Mouse (Mus musculus) gastrocnemius, postnatal 14 days (tissue): Measurements from ENCODE around the gene Lrrc4. TPM values are rescaled to one million over a fixed set of nuclear protein-coding genes. Genes with fewer than 3 reads are reported as not detected.
A peak's percentile ranks its signal among the peaks of the same experiment; 100 is the strongest.

ENCODE experiments used
- DNase-seq: peaks from one replicate; pipeline ENCODE4 v3.0.0; 2021; ENCODE audit warnings: mixed read lengths
- intact Hi-C: fragments of 180-260 bp; cut with DNase I; formaldehyde crosslinking; loops from one replicate; pipeline ENCODE4 v1.15.1; 2025; ENCODE audit warnings: low total_unique reads
- long read RNA-seq, 2 experiments: library from polyadenylated mRNA; stranded (forward); transcript quantifications; one replicate each; pipeline ENCODE4 v2.0.0; 2021
- total RNA-seq, 2 experiments: library from RNA; stranded (reverse); gene quantifications; 2 replicates each; pipeline ENCODE4 v1.2.3; 2021

Lrrc4 gene
- total RNA-seq = under 1 TPM; 0.64 to 0.68 TPM
- long read RNA-seq, experiment 1, partial matches to known transcripts = 0 of 1 reads
- long read RNA-seq, experiment 1, other reads (novel, unspliced or antisense) = 1 of 1 reads
- long read RNA-seq, experiment 2, partial matches to known transcripts = 0 of 4 reads
- long read RNA-seq, experiment 2, other reads (novel, unspliced or antisense) = 3 of 4 reads

GRCm38 (mm10) chr6:28831011-28831853 is at the start of gene Lrrc4:
Lrrc4 (minus strand) TSS chr6:28831747.
- no peak for DNase-seq
- intact Hi-C loops = no loop called here

DNA sequence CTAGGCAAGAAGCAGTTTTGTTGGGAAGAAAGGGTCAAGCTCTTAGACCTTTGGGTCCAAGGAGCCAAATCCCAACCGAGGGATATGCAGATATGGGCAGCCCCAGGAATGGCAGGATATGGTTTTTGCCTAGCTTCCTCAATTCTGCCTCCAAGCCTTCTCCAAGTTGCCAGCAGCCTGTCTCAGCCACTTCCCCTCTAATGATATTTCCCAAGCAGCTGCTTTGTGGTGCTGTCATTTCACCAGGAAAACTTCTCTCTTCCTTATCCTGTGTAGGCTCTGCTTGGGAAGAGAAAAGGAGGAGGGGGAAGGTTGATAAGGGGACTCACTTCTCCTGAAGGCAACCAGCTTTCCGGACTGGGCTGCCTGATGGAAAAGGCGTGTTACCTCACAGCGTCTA is 49.4 kb upstream of the Lrrc4 start:
- DNase-seq = no peak
- intact Hi-C loops = no loop called here

GRCm38 (mm10) chr6:28879315-28879714 is 47.8 kb upstream of the Lrrc4 start:
- intact Hi-C loops = no loop called here
- DNase-seq = no peak

- intact Hi-C loops = no loop called here
Observed at GRCm38 (mm10) chr6:28877945-28878666, 46.6 kb upstream of the Lrrc4 start.

GRCm38 (mm10) chr6:28876492-28876891 is 44.9 kb upstream of the Lrrc4 start:
- intact Hi-C loops = no loop called here
- no peak for DNase-seq

More at GRCm38 (mm10) chr6:28877945-28878666, 46.6 kb upstream of the Lrrc4 start:
- DNase-seq = no peak

DNA sequence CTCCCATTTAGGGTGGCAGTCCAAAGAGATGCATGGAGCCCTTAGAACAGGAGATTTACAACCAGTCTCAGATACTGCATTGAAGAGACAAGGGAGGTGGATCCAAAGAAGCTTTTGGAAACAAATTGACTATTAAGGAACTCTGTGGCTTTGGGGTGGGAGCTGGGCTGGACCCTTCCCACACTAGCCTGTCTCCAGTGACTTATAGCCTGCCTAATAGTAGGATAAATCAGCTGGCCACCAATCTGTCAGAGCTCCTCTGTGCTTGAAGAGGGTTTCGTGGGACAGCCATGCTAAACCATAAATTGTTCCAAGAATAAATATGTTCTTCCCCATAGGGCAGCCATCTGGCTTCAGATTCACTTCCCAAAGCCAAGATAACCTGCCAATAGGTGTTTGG is 43.8 kb upstream of the Lrrc4 start:
- no peak for DNase-seq
- intact Hi-C loops = no loop called here

DNA sequence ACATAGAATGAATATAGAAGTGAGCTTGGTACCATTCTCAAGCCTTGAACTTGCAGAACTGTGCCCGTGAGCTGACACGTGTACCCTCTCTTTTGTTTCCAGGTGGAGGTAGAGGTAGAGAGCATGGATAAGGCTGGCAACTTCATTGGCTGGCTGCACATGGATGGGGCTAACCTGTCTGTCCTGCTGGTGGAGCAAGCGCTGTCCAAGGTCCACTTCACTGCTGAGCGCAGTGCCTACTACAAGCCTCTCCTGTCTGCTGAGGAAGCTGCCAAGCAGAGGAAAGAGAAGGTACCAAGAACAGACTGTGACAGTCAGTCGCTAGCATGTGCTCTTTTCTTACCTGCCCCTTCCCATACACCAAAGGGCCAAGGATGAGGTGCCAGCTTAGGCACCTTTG is 43.2 kb upstream of the Lrrc4 start:
- DNase-seq = no peak
- intact Hi-C loops = no loop called here

DNA sequence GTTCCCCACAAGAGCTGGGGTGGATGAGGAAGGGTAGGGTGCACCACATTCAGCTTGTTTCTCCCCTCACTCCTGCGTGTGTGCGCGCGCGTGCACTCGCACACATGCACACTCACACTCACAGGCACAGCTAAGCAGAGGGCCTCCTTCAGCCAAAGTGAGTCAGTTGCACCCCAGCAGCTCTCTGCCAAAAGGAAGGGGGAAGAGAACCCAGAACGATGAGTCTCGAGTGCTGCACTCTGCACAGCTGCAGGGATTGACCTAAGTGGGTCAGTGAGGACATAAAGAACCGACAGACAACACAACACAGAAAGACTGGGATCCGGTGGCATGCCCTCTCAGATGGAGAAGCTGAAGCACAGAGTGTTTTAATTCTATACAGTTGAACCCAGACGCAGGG is 42.5 kb upstream of the Lrrc4 start:
- DNase-seq = no peak
- intact Hi-C loops = no loop called here

GRCm38 (mm10) chr6:28872421-28872795 is 40.9 kb upstream of the Lrrc4 start:
- no peak for DNase-seq
- intact Hi-C loops = no loop called here

DNA sequence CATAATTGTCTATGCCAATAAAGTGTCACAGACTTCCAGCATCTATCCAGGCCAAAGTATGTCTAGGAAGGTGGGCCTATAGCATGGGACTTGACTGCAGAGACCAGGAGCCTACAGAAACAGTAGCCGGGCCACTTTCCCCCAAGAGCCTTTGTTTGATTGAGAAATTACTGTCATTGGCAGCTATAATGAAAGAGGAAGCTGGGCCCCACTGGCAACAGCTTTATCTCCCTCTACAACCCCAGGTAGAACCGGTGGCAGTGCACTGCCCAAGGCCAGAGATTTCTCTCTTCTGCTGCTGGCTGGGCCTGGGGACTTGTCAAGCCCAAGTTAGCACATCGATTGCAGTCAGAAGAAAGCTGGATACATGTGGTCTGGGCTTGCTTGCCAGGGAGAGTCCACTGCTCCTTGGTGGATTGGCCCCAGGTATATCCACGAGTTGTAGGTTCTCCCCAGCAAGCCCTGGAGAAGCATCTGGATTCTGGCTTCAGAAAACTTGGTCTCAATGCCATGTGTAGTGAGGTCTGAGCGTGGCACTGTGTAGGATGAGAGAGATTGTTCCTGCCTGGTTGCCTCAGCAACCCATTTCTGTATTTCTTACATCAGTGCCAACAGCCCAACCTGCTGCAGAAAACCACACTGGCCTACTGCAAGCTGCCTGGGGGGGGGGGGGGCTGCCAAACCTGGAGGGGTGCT is 40.3 kb upstream of the Lrrc4 start:
- intact Hi-C loops = no loop called here
- no peak for DNase-seq

DNA sequence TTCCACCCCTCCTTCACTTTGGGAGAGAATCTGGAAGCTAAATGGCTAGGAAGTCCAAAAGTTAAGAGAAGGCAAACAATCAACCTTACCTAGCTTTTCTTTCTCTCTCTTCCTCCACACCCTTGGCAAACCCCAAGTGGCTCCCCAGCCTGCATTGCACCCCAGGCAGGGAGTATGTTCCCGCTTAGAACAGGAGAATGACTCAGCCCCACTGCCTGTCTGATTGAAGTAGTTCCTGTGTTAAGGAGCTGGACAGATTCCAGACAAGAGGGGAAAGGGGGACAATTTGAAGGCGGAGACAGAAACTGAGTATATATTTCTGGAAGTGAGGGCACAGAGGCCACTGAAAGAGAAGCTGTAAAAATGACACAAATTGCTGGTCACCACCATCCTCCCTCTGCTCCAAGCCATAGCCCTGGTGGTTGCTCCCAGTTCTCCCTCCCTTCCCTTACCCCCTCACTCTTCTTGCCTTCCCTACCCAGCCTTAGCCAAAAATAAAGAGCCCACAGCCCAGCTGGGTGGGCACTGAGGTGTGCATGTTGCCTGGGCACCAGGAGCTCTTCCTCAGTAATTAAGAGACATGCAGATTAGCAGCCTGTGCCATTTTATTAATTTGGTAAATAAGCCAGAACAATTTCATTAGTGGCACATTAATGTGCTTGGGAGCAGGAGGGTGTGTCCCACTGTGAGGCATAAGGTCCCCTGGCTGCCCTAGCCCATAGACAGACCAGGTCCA is 36.1 kb upstream of the Lrrc4 start:
- intact Hi-C loops = no loop called here
- DNase-seq = no peak

DNA sequence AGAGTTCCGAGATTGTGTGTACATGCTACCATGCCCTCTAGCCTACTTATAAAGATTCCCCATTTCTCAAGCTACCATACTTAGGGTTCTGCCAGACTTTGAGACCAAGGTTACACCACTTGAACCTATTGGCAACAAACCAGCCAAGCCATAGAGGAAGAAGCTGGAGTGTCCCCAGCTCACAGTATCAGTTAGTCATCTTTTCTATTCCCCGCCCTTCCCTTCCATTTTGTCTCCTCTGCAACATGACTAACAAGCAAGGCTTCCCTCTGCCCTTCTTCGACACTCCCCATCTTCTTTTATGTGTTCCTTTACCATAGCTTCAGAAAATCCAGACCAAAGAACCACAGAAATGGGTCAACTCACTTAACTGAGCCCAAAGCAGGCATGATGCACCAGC is 34.7 kb upstream of the Lrrc4 start:
- no peak for DNase-seq
- intact Hi-C loops = no loop called here

GRCm38 (mm10) chr6:28865112-28865511 is 33.6 kb upstream of the Lrrc4 start:
- DNase-seq = no peak

DNA sequence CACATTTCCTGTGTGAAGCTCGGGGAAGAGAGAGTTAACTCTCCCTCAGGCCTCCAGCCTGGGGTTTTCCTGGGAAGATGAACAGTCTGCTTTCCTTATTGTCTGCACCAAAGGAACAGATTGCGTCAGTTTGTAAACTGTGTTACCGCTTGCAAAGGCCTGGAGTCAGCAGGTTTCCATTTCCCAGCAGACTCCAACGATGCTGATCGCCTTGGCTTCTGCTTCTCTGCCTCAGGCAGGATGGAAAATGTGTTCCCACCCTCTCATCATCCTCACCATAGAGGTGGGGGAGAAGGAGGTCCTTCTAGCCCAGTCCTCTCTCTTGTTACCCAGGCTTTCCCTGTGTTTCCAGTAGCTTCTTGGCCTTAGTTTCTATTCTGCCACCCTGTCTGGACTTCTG is 33.1 kb upstream of the Lrrc4 start:
- intact Hi-C loops = no loop called here
- DNase-seq = no peak

More at GRCm38 (mm10) chr6:28865112-28865511, 33.6 kb upstream of the Lrrc4 start:
- intact Hi-C loops = no loop called here

DNA sequence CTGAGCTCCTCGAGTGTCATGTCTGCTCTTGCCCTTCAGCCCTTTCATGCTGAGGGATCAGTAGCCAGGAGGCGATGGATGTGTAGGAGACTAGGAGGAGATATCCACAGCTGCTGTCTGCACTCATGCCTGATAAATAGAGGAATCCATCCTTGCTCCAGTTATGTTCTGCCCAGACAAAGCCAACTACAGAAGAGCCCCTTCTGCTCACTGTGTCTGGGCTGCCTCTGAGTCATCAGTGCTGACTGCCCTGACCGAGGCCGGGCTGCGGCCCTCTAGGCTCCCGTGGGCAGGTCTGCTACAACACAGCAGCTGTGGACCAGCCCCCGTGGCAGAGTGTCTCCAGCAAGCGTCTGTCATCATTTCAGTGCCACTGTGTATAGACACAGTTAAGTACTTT is 30.8 kb upstream of the Lrrc4 start:
- intact Hi-C loops = no loop called here

DNA sequence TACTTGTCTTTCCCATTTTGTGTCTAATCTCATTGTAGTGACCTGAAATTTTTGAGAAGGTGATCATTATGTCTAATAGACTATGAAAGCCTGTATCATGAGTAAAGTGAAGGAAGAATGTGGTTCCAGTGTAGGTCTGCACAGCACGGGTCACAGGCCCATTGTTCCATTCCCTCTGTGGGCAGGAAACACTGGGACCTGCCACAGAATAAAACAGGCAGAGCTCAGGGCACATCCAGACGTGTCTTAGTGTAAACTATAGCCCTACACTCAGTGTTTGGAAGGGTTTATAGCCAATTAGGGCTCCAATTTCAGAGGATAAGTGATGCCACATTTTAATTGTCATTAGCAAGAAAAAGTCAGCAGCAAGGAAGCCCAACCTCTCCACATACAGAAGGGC is 29.4 kb upstream of the Lrrc4 start:
- DNase-seq = no peak
- intact Hi-C loops = no loop called here

More for the DNA sequence above, 30.8 kb upstream of the Lrrc4 start:
- DNase-seq = peak; percentile 21

GRCm38 (mm10) chr6:28860450-28860849 is 28.9 kb upstream of the Lrrc4 start:
- intact Hi-C loops = no loop called here
- DNase-seq = no peak

DNA sequence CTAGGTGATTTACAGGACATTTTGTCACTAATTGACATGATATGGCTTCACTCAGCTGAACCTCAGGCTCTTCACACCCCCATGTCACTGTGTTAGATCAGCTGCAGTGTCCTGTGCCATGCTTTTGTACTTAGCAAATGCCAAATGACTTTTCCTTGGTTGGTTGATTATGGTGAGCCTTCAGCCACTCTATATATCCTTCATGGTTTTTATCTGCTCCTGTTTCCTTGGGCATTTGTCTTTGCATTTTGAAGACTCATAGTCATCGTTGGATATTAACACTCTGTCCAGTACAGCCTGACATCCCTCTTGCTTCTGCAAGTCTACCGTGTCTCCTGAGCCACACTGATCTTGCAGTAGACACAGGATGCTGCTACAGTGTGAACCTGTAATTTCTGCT is 27.5 kb upstream of the Lrrc4 start:
- intact Hi-C loops = no loop called here
- DNase-seq = no peak
